Mouse (Mus musculus) embryo, embryonic 10 days (tissue): Measurements from ENCODE around the gene Med12l.

ENCODE experiments used
- DNase-seq: peaks from one replicate; pipeline ENCODE4 v3.0.0-alpha.2; 2015; ENCODE audit warnings: low spot score

Gene Med12l

GRCm38 (mm10) chr3:59005271-59005995, at the start of gene Med12l:
Gene Med12l, plus strand, starts transcription at chr3:59005825.
- peak; percentile 75 for DNase-seq

- DNase-seq: no peak
Observed at GRCm38 (mm10) chr3:58961166-58961565, 44.5 kb upstream of the Med12l start.

- no peak for DNase-seq
Observed at GRCm38 (mm10) chr3:58977413-58977812, 28.2 kb upstream of the Med12l start.

GRCm38 (mm10) chr3:58977906-58978622, 27.6 kb upstream of the Med12l start:
- DNase-seq: no peak

GRCm38 (mm10) chr3:58980579-58980978, 25.0 kb upstream of the Med12l start:
- DNase-seq: no peak

GRCm38 (mm10) chr3:58982896-58983837, 22.5 kb upstream of the Med12l start:
- peak; percentile 89 for DNase-seq

- no peak for DNase-seq
Observed at GRCm38 (mm10) chr3:58983838-58984598, 21.6 kb upstream of the Med12l start.

GRCm38 (mm10) chr3:58985816-58986215, 19.8 kb upstream of the Med12l start:
- no peak for DNase-seq

- no peak for DNase-seq
Observed at GRCm38 (mm10) chr3:58989374-58989773, 16.3 kb upstream of the Med12l start.

GRCm38 (mm10) chr3:58990556-58990955, 15.1 kb upstream of the Med12l start:
- no peak for DNase-seq

- no peak for DNase-seq
Observed at GRCm38 (mm10) chr3:58992122-58992521, 13.5 kb upstream of the Med12l start.

GRCm38 (mm10) chr3:58993619-58994018, 12.0 kb upstream of the Med12l start:
- no peak for DNase-seq

GRCm38 (mm10) chr3:59003756-59004155, 1.9 kb upstream of the Med12l start:
- no peak for DNase-seq

- DNase-seq: no peak
Observed at GRCm38 (mm10) chr3:59005996-59006730, 538 bp downstream of the Med12l start.

GRCm38 (mm10) chr3:59006731-59007441, 1.3 kb downstream of the Med12l start:
- peak; percentile 83 for DNase-seq

GRCm38 (mm10) chr3:59010276-59010675, 4.7 kb downstream of the Med12l start:
- DNase-seq: no peak

GRCm38 (mm10) chr3:59015698-59016412, 10.2 kb downstream of the Med12l start:
- DNase-seq: no peak

GRCm38 (mm10) chr3:59016501-59016900, 10.9 kb downstream of the Med12l start:
- DNase-seq: no peak

GRCm38 (mm10) chr3:59021236-59021635, 15.6 kb downstream of the Med12l start:
- DNase-seq: no peak

GRCm38 (mm10) chr3:59022251-59022650, 16.6 kb downstream of the Med12l start:
- no peak for DNase-seq
